29 mouse cellular contexts compared by ENCODE assay signal in genomic region chr4:153884044-153884443, GRCm38 (mm10).
A peak's percentile ranks its signal among the peaks of the same experiment; 100 is the strongest.
DNase-seq lines count a peak whose midpoint lies in the region; ATAC-seq and TF ChIP-seq lines count a peak whose summit lies in the region.
"Had no signal": no experiment of that assay in that cellular context is flagged by ENCODE, and none has a peak within 500 bp of the region (broad histone marks: within the 10 kb centered on the region; RNA-seq: fewer than 3 reads in every experiment).

No protein-coding gene starts in this region.

- TF ChIP-seq CTCF in layer of hippocampus, adult 2 months (conservative IDR thresholded peaks at IDR 0.05), result peak; percentile 59

- H3K4me1 ChIP-seq in liver, embryonic 11.5 days (replicated peaks; ENCODE audit: control insufficient read depth, insufficient read depth, low read length), result no peaks in the 10 kb centered on the region
- H3K4me1 ChIP-seq: embryonic facial prominence, embryonic 15.5 days; forebrain, embryonic 12.5 days; hindbrain, embryonic 15.5 days; limb, embryonic 13.5 days; liver, embryonic 13.5 days; midbrain, embryonic 12.5 days; neural tube, embryonic 13.5 days had no signal

- no peaks in the 10 kb centered on the region for H3K36me3 ChIP-seq in liver, embryonic 11.5 days (ENCODE audit: control insufficient read depth, insufficient read depth, low read length)
- H3K36me3 ChIP-seq: embryonic facial prominence, embryonic 10.5 days; embryonic facial prominence, embryonic 15.5 days; forebrain, embryonic 12.5 days; hindbrain, embryonic 15.5 days; limb, embryonic 13.5 days; liver, embryonic 13.5 days; midbrain, embryonic 12.5 days; neural tube, embryonic 13.5 days had no signal

- H3K27me3 ChIP-seq in liver, embryonic 11.5 days (replicated peaks; ENCODE audit: control insufficient read depth, insufficient read depth, low read length), result no peaks in the 10 kb centered on the region
- H3K27me3 ChIP-seq: embryonic facial prominence, embryonic 15.5 days; forebrain, embryonic 12.5 days; hindbrain, embryonic 15.5 days; limb, embryonic 13.5 days; liver, embryonic 13.5 days; midbrain, embryonic 12.5 days; neural tube, embryonic 13.5 days had no signal

- H3K4me2 ChIP-seq in liver, embryonic 11.5 days, result no peak overlapping the region
- H3K4me2 ChIP-seq: embryonic facial prominence, embryonic 15.5 days; forebrain, embryonic 12.5 days; heart, embryonic 11.5 days; hindbrain, embryonic 15.5 days; limb, embryonic 13.5 days; liver, embryonic 13.5 days; midbrain, embryonic 12.5 days; neural tube, embryonic 13.5 days had no signal

- H3K9me3 ChIP-seq in liver, embryonic 11.5 days (ENCODE audit: control insufficient read depth, low read length), result no peaks in the 10 kb centered on the region
- H3K9me3 ChIP-seq: embryonic facial prominence, embryonic 10.5 days; embryonic facial prominence, embryonic 15.5 days; forebrain, embryonic 12.5 days; hindbrain, embryonic 15.5 days; limb, embryonic 13.5 days; liver, embryonic 13.5 days; midbrain, embryonic 12.5 days; neural tube, embryonic 13.5 days had no signal

- H3K27ac ChIP-seq in layer of hippocampus, adult 2 months, result no peak overlapping the region
- H3K27ac ChIP-seq in liver, embryonic 11.5 days (ENCODE audit: low read depth, low read length), result no peak overlapping the region
- H3K27ac ChIP-seq: embryonic facial prominence, embryonic 10.5 days; embryonic facial prominence, embryonic 15.5 days; forebrain, embryonic 12.5 days; hindbrain, embryonic 15.5 days; kidney, postnatal 0 days; limb, embryonic 13.5 days; liver, embryonic 13.5 days; midbrain, embryonic 12.5 days; neural tube, embryonic 13.5 days had no signal

- ATAC-seq in liver, embryonic 11.5 days (replicated peaks; ENCODE audit: low FRiP score), result no peak

- peak; percentile 15 for DNase-seq in embryo, embryonic 10.5 days (ENCODE audit: low spot score)
- DNase-seq in embryo, embryonic 9.5 days (ENCODE audit: extremely low spot score), result no peak
- no peak for DNase-seq in layer of hippocampus, adult 2 months (ENCODE audit: low spot score in 2 of 2)
- no peak for DNase-seq in layer of hippocampus, postnatal 25 days (ENCODE audit: extremely low spot score in 1 of 2, low spot score in 1 of 2)
- DNase-seq in A20 (ENCODE audit: low read depth, low spot score), result peak; percentile 2
- peak; percentile 86 for DNase-seq in R1 (ENCODE audit: low read depth, low spot score)
- DNase-seq in liver, embryonic 11.5 days (ENCODE audit: low spot score), result no peak
- no peak for DNase-seq in right cerebral cortex, postnatal 10 days (ENCODE audit: low spot score in 2 of 2)
- DNase-seq: adrenal gland, postnatal 25 days; cerebellum, adult 18-20 months; cerebellum, postnatal 10 days; gastrocnemius, postnatal 14 days; heart, postnatal 4 days; kidney, adult 8-10 months; layer of hippocampus, adult 9-11 months; liver, embryonic 13.5 days; lung, adult 18-20 months; lung, postnatal 14 days; right cerebral cortex, postnatal 25 days; thymus, postnatal 14 days had no signal

- no peak overlapping the region for H3K4me3 ChIP-seq in layer of hippocampus, adult 2 months
- H3K4me3 ChIP-seq in liver, embryonic 11.5 days (ENCODE audit: low read depth, low read length), result no peak overlapping the region
- H3K4me3 ChIP-seq: embryonic facial prominence, embryonic 10.5 days; embryonic facial prominence, embryonic 15.5 days; forebrain, embryonic 12.5 days; hindbrain, embryonic 15.5 days; limb, embryonic 13.5 days; liver, embryonic 13.5 days; midbrain, embryonic 12.5 days; neural tube, embryonic 13.5 days had no signal

- no peak overlapping the region for H3K9ac ChIP-seq in liver, embryonic 11.5 days (ENCODE audit: low read depth, low read length)
- H3K9ac ChIP-seq: embryonic facial prominence, embryonic 15.5 days; forebrain, embryonic 12.5 days; hindbrain, embryonic 15.5 days; limb, embryonic 13.5 days; liver, embryonic 13.5 days; midbrain, embryonic 12.5 days; neural tube, embryonic 13.5 days had no signal

Comparison
In these comparisons a context has a peak if more than half of its experiments do, and no peak if none do; other contexts are left out.
1. DNase-seq: peak in embryo, embryonic 10.5 days (single experiment), A20 (single experiment) and R1 (single experiment); none in embryo, embryonic 9.5 days (single experiment), layer of hippocampus, adult 2 months (0 of 2), layer of hippocampus, postnatal 25 days (0 of 2), liver, embryonic 11.5 days (single experiment) and right cerebral cortex, postnatal 10 days (0 of 2).